Mouse (Mus musculus) CD4-positive, CD25-positive, alpha-beta regulatory T cell, adult 2 months (primary cell): Measurements from ENCODE around the gene Golga5.

Experiments used
- DNase-seq: peaks from one replicate; pipeline ENCODE4 v3.0.0-alpha.2; 2012; ENCODE audit warnings: low read depth, low spot score

Golga5 gene

DNA sequence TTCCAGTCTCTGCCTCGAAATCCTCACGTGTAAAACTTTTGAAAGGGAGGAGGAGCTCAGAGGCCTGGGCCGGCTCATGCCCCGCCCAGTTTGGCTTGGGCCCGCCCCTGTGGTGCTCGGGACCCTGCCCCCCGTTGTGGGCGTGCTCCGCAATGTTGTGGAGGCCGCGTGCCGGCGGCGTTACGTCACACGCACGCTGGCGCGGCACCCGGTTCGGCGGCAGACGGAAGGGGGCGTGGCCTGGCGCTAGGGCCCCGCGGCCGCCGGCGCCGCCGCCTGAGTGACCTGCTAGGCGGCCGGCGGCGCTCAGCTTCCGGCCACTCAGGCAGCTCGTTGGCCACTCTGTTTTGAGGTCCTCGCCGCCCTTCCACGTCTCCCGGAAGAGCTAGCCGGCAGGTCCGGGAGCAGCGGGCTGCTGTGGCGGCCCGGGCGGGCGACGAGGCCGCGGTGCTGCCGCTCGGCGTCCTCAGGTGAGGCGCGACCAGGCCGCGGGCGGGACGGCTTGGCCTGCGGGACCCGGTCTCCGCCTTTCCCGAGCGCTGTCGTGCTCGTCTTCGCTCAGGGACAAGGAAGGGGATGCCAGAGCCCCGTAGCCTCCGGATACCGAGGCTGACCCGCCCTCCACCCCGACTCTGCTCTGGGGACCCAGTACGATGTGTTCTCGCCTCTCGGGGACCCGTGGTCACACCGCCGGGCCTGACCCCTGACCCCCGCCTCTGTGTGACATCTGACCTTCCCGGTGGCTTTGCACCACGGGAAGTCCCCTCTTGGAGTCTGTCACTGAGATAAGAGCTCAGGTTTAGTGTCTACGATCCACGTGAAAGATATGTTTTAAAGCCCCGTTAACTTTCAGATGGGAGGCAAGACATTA lies at the start of gene Golga5:
Gene Golga5 (plus strand): TSS at position 242 of the 871 bp plus-strand sequence.
- DNase-seq: peak; percentile 99

DNA sequence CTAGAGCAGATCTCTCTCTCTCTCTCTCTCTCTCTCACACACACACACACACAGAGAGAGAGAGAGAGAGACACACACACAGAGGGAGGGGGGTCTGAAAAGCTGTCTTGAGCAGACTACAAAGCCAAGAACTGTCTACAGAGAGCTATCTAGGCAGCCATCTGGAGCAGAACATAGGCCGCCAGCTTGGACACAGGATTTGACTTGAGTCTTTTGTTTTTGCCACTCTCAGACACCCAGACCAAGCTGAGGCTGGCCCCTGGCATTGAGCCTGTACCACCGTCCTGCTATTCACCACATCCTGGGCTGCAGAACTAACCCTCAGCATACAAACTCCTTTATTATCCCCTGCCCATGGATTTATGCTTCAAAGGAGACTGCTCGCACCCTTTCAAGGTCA lies 49.4 kb upstream of the Golga5 start:
- no peak for DNase-seq

DNA sequence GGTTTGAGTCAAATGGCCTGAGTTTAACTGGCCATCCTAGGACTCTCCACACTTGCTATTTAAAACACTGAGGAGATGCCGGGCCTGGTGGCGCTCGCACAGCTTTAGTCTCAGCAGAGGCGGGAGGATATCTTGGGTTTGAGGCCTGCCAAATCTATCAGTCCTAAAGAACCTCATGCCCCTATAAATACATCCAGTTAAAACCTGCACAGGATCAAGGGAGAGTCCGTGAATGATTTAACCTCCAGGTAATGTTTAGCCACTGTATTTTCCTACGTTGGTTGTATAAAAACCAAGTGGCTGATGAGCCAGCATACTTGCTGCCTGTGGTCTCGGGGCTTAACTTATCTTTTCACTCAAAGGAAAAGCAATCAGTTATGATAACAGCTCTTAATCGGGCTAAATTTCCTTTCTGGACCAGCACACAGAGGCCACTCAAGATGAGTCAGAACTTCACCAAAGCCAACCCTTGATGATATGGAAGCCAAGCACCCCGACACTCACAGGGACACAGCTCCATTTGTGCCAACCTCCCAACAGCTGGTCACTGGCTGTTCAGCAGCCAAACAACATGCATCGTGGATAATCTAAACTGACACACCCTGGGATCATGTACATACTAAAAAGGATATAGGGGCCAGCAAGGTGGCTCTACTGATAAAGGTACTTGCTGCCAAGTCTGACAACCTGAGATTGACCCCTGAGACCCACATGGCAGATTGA lies 48.6 kb upstream of the Golga5 start:
- DNase-seq: no peak

DNA sequence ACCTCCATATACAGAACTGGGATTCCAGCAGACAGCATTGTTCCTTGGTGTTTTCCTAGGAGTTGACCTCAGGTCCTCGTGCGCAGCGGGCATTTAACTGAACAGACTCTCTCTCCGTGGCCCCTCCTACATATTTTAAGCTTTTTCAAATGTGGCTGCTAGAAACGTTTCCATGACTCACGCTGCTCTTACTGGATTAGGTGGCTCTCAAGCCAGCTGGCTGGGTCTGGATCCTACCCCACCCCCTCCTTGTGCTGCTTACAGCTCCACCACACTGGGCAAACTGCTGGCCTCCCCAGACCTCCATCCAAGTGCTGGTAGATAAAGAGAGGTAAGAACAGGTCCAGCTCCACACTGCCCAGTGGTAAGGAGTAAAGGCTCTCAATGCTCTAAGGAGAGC lies 46.9 kb upstream of the Golga5 start:
- no peak for DNase-seq

DNA sequence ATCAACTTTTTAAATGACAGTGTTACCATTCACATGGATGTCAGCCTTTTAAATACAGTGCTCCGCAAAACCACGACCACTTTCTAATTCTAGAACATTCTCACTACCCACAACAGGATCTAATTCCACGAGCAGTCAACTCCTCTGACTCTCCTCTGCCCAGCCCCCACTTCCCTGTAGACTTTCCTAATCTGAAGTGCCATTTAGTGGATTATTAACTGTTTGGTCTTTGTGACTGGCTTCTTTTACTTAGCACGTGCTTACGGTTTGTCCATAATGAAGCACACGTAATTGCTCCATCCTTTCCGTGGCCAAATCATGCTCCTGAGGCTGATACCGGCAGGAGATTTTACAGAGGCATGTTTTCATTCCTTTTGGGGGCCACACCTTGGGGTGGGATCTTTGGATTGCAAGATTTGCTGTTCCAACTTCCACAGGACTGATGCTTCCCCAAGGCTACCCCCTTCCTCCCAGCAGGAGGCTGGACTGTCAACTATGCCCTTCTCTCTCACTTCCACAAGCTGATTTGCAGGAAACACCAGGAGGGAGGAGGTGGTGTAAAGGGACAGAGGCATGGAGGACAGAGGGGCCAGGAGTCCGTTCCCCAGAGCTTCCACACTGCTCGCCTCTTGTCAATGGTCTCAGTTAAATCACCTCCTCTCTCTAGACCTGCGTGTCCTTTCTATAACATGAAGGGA lies 46.2 kb upstream of the Golga5 start:
- DNase-seq: no peak

DNA sequence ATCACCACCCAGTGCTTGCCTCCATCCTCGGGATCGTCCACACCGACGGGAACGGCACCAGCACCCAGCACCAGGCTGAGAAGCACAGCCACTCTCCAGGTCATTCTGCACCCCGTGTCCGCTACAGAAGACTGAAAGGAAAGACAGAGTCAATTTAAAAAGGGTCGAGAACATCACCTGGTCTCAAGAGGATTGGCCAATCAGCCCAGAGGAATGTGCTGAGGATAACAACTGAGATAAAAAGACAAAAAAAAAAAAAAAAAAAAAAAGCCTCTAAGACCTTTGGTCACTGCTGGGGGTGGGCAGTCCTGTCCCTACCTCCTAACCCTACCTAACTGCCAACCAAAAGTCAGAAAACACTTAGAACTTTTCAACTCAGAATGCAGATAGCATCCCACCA lies 45.3 kb upstream of the Golga5 start:
- DNase-seq: no peak

DNA sequence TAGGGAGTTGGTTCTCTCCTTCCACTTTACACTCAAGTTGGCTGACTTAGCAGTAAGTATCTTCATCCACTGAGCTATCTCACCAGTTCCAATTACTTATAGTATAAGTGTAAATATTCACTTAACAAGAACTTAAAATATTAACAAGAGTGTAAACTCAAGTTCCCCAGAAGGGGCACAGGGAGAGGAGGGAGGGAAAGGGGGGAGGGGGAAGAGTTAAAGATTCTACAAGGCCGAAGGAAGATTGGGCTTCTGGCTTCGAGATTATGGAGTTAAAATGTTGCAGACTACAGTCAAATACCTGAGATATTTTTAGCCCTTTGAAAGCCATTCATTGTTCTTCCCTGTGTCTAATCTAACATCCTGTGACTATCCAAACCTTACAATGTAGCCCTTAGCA lies 44.5 kb upstream of the Golga5 start:
- DNase-seq: no peak

DNA sequence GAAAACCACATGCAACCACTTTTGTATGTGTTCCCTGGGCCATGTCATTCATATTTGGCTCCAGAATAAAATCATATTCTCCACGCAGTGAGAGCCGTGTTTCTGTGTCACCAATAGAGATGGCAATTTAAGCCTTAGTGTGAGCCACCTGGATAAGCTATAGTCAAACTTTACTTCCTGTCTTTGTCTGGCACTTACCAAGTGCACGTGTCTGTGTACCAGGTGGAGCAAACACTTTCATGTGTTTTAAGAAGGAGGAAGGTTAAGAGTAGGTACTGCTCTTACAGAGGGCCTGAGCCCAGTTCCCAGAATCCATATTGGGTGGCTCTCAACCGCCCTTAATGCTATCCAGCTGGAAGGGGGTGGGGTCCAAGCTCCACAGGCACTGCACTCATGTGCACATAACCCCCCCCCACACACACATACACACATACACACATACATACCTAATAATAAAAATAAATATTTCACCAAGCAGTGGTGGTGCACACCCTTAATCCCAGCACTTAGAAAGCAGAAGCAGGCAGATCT lies 43.8 kb upstream of the Golga5 start:
- DNase-seq: no peak

DNA sequence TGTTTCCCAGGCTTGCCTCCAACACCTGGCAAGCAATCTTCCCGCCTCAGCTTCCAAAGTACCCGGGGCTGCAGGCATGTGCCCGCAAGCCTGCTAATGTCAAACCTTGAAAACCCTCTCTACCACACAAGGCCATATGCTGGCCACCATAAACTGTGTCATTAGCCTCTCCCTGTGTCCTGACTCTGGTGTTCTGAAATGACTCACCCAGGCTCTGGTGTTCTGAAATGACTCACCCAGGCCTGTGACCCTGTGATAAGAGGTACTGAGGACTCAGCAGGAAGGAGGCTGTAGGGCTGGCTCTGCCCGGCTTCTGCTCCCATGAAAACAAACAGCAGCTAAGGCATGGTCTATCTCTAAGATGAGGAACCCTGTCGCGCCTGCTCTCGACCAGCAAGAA lies 42.6 kb upstream of the Golga5 start:
- DNase-seq: peak; percentile 12

DNA sequence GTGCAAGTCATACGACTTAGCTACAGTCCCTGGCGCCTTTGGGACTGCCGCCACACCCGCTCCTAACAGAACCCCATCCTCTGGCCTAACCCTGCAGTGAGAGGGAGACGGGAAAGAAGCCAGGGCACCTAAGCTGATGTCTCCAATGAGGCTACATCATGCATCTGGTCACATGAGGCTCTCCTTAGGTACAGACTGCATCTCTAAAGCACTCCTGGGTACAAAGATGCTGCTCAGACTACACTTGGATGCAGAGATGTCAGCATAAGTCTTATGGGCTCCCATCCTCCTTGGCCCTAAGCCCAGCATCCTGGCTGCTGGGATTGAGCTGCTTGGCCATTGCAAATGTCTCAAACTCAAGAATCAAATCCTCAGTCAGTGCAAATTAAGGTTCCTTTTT lies 39.3 kb upstream of the Golga5 start:
- no peak for DNase-seq

DNA sequence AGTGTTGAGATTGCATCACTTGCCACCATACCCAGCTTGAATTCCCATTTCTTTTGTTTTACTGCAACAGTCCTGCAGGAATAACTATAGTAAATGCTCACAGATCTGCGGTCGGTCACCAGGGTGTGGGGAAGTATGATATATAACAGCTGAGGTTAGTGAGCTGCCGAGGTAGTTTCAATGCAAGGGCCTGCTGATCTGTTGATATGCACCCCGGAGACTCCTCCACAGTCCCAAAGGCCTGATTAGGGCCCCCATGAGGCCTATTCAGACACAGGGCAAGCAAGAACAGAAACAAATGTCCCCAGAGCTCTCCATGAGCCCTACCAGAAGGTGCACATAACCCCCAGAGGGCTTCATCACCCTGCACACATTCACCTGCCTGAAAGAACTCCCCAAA lies 38.7 kb upstream of the Golga5 start:
- DNase-seq: no peak

DNA sequence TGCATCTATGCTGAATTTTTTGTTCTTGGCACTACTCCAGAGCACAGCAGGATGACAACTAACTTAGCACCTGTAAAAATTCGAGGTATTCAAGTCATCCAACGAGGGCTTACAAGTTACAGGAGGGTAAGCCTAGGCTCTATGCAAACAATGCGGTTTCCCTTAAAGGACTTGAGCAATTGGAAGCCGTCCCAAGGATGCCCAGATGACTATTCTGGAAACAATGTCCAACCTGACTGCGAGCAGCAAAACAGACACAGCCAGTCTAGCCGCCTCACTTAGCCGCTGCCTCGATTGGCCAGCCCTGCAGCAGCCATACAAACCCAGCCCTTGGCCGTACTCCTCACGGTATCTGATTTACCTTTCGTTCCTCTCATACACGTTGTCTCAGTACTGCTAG lies 36.7 kb upstream of the Golga5 start:
- DNase-seq: no peak

DNA sequence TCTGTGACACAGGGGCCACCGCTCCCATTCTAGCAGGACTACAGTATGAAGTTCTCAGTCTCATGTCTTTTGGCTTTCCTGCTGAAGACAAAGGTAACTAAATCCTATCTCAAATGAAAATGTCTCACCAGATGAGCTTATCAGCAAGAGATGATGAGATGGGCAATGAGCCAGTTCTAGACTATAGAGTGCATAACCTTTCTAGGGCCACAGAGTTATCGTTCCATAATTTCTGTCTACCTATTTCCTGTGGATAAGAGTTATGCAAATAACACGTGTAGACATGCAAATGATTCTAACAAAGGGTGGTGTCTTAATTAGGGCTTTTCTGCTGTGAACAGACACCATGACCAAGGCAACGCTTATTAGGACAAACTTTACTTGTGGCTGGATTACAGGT lies 34.8 kb upstream of the Golga5 start:
- no peak for DNase-seq

DNA sequence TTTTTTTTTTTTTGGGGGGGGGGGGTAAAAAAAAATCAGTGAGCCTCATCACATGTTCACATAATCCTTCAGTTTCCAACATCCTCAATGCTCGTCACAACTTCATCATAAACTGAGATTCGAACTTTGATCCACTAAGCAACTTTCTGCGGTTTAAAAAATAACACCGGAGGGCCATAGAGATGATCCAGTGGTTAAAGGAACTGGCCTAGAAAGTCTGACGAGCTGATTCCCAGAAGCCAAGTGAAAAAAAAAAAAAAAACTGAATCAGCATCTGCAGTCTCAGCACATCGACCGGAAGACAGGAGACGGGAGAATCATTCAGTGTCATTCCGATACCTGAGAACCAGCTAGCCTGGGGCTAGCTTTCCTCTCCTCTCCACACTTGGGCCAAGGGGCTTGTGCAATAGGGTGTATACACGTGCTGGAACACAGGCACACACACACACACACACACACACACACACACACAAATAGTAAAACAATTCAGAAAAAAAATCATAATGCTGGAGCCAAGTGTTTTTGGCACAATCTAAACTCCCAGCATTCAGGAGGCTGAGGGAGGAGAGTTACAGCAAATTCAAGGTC lies 31.9 kb upstream of the Golga5 start:
- DNase-seq: no peak

DNA sequence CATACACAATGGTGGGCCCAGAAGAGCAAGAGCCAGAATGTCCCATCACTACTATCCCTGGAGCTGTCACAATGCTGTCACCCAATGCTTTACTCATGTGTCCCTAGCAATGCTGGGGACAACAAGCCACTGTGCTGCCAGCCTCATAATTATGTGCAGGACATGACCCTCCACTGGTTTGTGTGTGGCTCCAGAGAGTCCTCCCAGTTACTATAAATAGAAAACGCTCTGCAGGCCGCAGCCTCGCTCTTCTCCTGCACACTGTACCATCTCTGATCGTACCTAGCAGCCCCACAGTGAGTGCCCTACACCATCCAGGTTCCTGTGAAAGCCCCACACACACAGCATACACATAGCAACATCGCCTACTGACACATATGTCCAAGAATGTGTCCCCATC lies 31.0 kb upstream of the Golga5 start:
- DNase-seq: no peak

DNA sequence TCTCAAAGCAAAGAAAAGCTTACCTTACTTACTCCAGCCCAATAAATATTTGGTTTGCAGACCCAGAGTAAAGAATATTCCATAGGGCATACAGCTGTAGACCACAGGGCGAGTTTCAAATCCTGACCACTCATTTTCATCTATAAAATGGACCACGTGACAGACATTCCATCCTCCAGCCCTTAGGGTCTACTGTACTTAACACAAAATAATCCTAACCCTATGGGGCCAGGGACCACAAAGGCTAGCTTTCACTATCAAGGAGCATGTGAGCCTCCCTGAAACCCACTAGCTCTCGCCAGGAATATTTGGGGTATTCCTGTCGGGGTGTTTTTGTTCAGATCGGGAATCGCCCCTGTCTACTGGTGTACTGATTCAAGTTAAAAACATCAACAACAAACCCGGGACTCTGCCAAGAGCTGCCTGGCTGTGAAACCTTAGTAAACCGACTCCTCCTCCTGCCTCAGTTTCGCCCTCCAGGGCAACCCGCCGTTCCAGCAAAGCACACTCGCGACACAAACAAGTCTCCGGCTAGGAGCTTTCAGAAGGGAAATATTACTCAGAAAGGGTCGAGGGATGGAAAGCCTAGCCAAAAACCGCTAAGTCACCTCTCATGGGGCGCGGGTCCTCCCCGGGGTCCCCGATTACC lies 29.8 kb upstream of the Golga5 start:
- no peak for DNase-seq

DNA sequence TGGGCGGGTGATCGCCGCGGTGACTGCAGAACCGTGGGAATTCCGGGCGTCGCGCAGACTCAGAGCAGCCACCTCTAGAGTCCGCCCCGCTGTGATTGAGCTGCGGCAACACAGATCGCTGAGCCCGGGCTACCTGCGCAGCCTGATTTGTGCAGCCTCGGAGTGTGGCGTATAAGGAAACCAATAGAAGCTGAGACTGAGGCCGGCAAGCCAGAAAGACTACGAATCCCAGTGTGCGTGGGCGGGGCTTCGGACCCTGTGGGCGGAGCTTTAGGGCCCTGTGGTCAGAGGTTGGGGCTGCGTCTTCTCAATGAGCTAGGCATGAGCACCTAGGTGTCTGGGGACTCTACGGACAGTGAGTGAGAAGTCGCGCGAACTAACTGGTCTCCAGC lies 29.3 kb upstream of the Golga5 start, which contains the start of gene Lgmn:
Gene Lgmn (minus strand): TSS at position 182 of the 392 bp plus-strand sequence.
- peak; percentile 95 for DNase-seq

DNA sequence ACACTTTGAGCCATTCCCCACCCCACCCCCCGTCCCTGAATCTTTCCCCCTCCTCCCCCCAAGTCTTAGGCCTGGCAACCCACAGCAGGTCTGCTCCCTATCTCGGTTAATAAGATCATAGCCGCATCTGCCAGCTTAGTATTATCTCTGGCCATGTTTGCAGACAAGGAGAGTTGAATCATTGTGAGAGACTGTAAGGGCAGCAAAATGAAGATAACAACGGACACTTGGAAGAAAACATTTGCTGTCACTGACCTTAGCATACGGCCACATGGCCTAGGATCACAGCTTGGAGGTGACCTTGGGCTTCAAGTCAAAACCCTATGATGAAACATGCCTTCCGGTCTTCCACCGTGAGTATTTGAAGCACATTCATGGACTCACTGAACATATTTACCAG lies 28.4 kb upstream of the Golga5 start:
- no peak for DNase-seq

DNA sequence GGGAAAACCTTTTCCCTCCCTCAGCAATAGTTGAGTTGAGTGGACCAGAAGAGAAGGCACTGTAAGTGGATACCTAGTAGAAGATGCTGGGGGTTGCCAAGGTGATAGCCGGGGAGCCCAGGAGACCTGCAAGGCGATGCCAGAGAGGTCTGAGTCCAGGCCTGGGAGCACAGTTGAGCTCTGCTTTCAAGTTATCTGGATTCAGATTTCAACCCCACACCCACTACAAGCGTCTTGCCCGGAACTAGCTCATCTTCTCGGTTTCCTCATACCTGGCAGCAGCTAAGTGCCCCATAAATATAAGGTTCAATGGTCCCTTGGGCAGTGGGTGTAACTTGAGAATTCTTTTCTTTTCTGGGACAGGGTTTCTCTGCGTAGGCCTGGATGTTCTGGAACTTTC lies 27.8 kb upstream of the Golga5 start:
- no peak for DNase-seq

DNA sequence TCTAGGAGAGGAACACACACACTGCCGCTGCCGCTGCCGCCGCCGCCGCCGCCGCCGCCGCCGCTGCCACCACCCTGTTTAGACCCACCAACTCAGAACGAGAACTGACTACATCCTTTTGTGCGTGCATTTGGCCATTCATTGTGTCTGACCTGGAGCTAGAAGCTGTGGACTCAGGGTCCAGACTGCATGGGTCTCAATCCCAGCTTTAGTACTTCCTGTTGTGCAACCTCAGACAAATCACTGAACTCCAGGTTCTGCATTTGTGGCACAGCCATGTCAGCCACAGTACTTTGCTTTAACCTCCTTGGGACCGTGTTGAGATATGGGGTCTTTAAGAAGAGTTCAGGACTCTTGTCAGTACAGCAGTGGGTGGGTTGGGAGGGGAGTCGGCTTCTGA lies 26.3 kb upstream of the Golga5 start:
- DNase-seq: no peak

DNA sequence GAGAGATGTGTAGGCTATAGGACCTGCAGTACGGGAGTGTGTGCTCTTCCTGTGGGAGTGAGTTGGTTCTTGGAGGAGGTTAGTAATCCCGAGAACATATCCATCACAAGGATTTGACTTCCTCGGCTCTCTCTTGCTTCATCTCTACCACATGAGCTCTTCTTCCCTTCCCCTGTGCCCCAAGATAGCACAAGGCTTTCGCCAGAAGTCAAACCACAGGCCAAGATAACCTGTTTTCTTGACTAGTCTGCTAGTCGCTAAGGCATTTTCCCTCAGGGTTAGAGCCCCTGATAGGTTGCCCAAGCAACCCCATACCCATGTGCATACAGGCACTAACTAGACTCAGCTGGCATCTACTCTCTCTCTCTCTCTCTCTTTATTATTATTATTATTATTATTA lies 25.3 kb upstream of the Golga5 start:
- DNase-seq: no peak
